In the genomic region with DNA sequence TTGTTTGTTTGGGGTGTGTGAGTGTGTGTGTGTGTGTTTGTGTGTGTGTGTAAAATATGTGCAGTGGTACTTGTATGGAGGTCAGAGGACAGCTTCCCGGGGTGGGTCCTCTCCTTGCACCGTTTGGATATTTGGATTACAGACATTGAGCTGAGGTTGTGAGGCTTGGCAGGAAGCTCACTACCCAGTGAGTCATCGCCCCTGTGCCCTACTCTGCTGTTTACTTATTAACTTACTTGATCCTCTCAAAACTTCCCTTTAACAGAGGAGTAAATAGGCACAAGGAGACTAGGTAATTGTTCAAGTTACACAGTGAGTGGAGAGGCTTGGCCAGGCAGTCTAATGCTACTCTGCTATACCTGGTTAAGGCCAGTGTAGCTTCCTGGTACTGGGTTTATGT, we compare ENCODE assay signal across 10 mouse cellular contexts.
DNase-seq lines count a peak whose midpoint lies in the region; TF ChIP-seq lines count a peak whose summit lies in the region.
"Had no signal": no experiment of that assay in that cellular context is flagged by ENCODE, and none has a peak within 500 bp of the region (broad histone marks: within the 10 kb centered on the region; RNA-seq: fewer than 3 reads in every experiment).

No protein-coding gene starts in this region.

- DNase-seq in adrenal gland, adult (ENCODE audit: inconsistent age in 2 of 2, low spot score in 1 of 2) = peak; percentile 36 to 74
- no peak for DNase-seq in adrenal gland, postnatal 4 days (ENCODE audit: low spot score in 2 of 2)
- DNase-seq in adrenal gland, postnatal 36 days = peak; percentile 36 to 44
- DNase-seq in kidney, postnatal 10 days = peak; percentile 55
- DNase-seq in frontal cortex, postnatal 10 days (ENCODE audit: low spot score in 2 of 2) = no peak
- no peak for DNase-seq in left cerebral cortex, adult 8-10 months (ENCODE audit: low spot score in 2 of 2)
- DNase-seq in left cerebral cortex, postnatal 36 days (ENCODE audit: low spot score in 2 of 2) = no peak
- DNase-seq: cerebellum, adult 11-12 months; gastrocnemius, postnatal 10 days had no signal

- no peaks in the 10 kb centered on the region for H3K27me3 ChIP-seq in myocyte (ENCODE audit: control insufficient read depth, insufficient read depth, insufficient read length)

- no peaks in the 10 kb centered on the region for H3K36me3 ChIP-seq in myocyte (ENCODE audit: control insufficient read depth, insufficient read depth)

- intact Hi-C loops in left cerebral cortex, postnatal 36 days (cut with DNase I) = no loop called here

- peak overlapping the region; percentile 36 for H3K4me2 ChIP-seq in myocyte (ENCODE audit: low read depth)

- TF ChIP-seq POLR2A in myocyte (IDR thresholded peaks at IDR 0.05; ENCODE audit: insufficient read length, low read depth) = no peak

- H3K4me3 ChIP-seq in myocyte = no peak overlapping the region

- no peaks in the 10 kb centered on the region for H3K79me2 ChIP-seq in myocyte (ENCODE audit: control insufficient read depth, insufficient read depth)

- no peak overlapping the region for H3ac ChIP-seq in myocyte (ENCODE audit: control insufficient read depth, insufficient read length)

TF ChIP-seq in myocyte, 11 proteins besides CTCF, POLR2A, EP300 and RAD21:
- TF ChIP-seq TCF3 (IDR thresholded peaks at IDR 0.05; ENCODE audit: insufficient read length, low read depth) = no peak
- TF ChIP-seq TCF12 (IDR thresholded peaks at IDR 0.05; ENCODE audit: insufficient read depth, poor library complexity, severe bottlenecking) = no peak
- TF ChIP-seq MAX (IDR thresholded peaks at IDR 0.05; ENCODE audit: low read depth) = no peak
- TF ChIP-seq MYOD1 (IDR thresholded peaks at IDR 0.05; ENCODE audit: control insufficient read depth in 1 of 3, insufficient read length in 2 of 3, low read depth in 2 of 3) = no peak
- no peak for TF ChIP-seq SRF (IDR thresholded peaks at IDR 0.05; ENCODE audit: control insufficient read depth, insufficient read length, low read depth)
- no peak for TF ChIP-seq USF1 (IDR thresholded peaks at IDR 0.05; ENCODE audit: low read depth)

Comparison
In these comparisons a context has a peak if more than half of its experiments do, and no peak if none do; other contexts are left out.
1. DNase-seq: peak in adrenal gland, adult (2 of 2), adrenal gland, postnatal 36 days (2 of 2) and kidney, postnatal 10 days (single experiment); none in adrenal gland, postnatal 4 days (0 of 2), frontal cortex, postnatal 10 days (0 of 2), left cerebral cortex, adult 8-10 months (0 of 2) and left cerebral cortex, postnatal 36 days (0 of 2).